In genomic region chr10:18864753-18865152, GRCm38 (mm10) we compare ENCODE assay signal across 21 mouse cellular contexts. TPM values are rescaled to one million over a fixed set of nuclear protein-coding genes. Genes with fewer than 3 reads are reported as not detected.
DNase-seq lines count a peak whose midpoint lies in the region; ATAC-seq lines count a peak whose summit lies in the region.
"Had no signal": no experiment of that assay in that cellular context is flagged by ENCODE, and none has a peak within 500 bp of the region (broad histone marks: within the 10 kb centered on the region; RNA-seq: fewer than 3 reads in every experiment).

No protein-coding gene starts in this region.

- ATAC-seq in common myeloid progenitor, adult 5-6 weeks (replicated peaks; ENCODE audit: low read depth, poor library complexity, severe bottlenecking): peak; percentile 80
- ATAC-seq: activated CD4-positive, CD25-positive, alpha-beta regulatory T cell, adult 4 months; CD4-positive, CD25-positive, alpha-beta regulatory T cell, adult 4 months; forebrain, embryonic 15.5 days; hindbrain, embryonic 16.5 days; intestine, embryonic 15.5 days had no signal

- DNase-seq in kidney, adult 9 months: peak; percentile 22
- DNase-seq in kidney, adult 18-20 months: no peak
- peak; percentile 83 for DNase-seq in 416B (ENCODE audit: low read depth)
- no peak for DNase-seq in urinary bladder, adult 2 months (ENCODE audit: low spot score)
- DNase-seq in gastrocnemius, adult 8-10 months (ENCODE audit: low spot score in 2 of 2): no peak
- DNase-seq: adrenal gland, adult 8-10 months; adrenal gland, postnatal 25 days; cerebellum, adult 18-20 months; cerebellum, adult 9-10 months; cerebellum, postnatal 14 days; gastrocnemius, postnatal 10 days; gastrocnemius, postnatal 36 days; heart, postnatal 10 days; heart, postnatal 36 days had no signal

RNA-seq across cellular contexts. Expression of gene Perp, which starts 19.9 kb away (rescaled TPM):
- 0.92 and 3.6 TPM in 2 replicates for total RNA-seq in common myeloid progenitor, adult 5-6 weeks (2017)
- 246 and 252 TPM in 2 replicates for polyA plus RNA-seq in urinary bladder, adult 2 months (2012; rRNA removed)
- total RNA-seq in gastrocnemius, adult 8-10 months (2022): 1 to 10 TPM; 1.1 to 2.6 (median 1.5) TPM
- total RNA-seq: MEL had no signal

Comparison
In these comparisons a context has a peak if more than half of its experiments do, and no peak if none do; other contexts are left out.
1. DNase-seq: peak in kidney, adult 9 months (single experiment) and 416B (single experiment); none in kidney, adult 18-20 months (single experiment), urinary bladder, adult 2 months (single experiment) and gastrocnemius, adult 8-10 months (0 of 2).